Mouse (Mus musculus): ENCODE measurements around the gene Ccdc92. TPM values are rescaled to one million over a fixed set of nuclear protein-coding genes. Genes with fewer than 3 reads are reported as not detected.

Ccdc92 gene
- polyA plus RNA-seq, 1 experiment from 2014 or later: 3.3 TPM

DNA sequence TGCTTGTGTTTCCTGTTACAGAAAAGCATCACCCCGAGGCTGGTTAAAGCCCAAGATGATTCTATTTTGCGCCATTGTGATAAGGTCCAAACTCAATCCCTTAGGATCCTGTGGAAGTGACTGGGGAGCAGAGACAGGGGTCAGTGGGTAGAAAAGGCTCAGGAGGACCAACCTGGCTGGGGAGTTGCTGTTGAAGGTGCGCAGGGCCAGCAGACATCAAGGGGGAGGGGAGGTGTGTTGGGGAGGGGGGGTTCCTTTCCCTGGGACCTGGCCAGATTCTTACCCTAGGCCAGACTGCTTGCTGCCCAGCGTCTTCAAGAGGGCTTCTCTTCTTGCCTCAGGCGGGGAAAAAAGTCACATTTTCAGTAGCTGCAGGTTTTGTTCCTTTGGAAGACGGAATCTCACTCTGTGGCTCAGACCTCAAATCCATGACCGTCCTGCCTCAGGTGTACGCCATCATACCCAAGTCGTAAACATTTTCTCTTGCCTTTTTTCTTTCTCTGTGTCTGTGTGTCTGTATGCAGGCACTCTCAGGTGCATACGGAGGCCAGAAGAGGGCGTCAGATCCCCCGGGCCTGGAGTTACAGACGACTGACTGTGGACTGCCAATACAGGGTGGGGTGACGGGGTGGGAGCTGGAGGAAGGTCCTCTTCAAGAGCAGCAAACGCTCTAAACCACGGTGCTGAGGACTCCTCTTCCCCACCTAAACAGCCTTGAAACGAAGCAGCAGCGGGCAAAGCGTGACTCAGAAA, 38.7 kb upstream of the Ccdc92 start:
- peak; percentile 41 for TF ChIP-seq CTCF (IDR thresholded peaks at IDR 0.05; ENCODE audit: low read depth)
- Histone ChIP-seq H3K27ac (ENCODE audit: low read depth, low read length) (no peak overlapping the region), H3K9ac (ENCODE audit: low read depth, low read length) (no peak overlapping the region)

DNA sequence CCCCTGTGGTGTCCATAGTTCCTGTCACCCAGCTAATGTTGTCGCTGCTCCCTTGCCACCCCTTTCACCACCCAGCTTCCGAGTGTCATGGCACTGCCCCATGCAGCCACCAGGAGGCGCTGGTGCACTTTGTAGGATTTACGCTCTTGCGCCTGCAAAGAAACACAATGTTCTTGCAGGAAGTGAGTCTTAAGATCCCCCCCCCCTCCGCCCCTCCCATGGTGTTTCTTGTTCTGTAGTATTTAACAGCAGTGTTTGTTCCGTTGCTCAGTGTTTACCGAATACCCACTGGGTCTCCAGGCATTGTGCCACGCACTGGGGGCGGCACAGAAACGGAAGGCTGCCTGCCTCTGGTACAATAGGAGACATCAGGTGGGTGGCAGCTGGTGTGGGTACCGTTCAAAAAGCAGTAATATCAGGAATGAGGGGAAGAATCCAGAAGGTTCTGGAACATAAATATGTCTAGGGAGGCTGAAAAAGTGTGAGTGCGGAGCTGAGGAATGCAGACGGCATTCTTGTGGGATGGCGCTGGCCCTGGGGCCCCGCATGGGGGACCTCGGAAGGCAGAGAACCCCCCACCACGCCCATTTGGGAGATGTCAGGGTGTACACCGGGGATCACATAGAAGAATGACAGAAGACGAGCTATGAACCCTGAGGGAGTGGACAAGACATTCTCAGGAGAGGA, 37.9 kb upstream of the Ccdc92 start:
- 18% methylated on average over 20 of the region's 20 CpGs for whole genome bisulfite sequencing
- Histone ChIP-seq H3K4me2 (replicated peaks; ENCODE audit: low read depth) (peak overlapping the region; percentile 61), H3K27me3 (replicated peaks; ENCODE audit: control insufficient read depth, insufficient read depth, low read length) (no peaks in the 10 kb centered on the region), H3K4me1 (replicated peaks; ENCODE audit: control insufficient read depth, insufficient read depth, low read length) (0 out of 2 replicates have a peak, but pooled peaks cover 3% of the 10 kb centered on the region), H3K9ac (ENCODE audit: low read depth, low read length) (no peak overlapping the region), H3K4me3 (ENCODE audit: low read depth, low read length) (peak overlapping the region; percentile 23; the same call in 1 of the 2 replicates), H3K27ac (ENCODE audit: low read depth, low read length) (no peak overlapping the region), H3K9me3 (ENCODE audit: control insufficient read depth) (no peaks in the 10 kb centered on the region), H3K36me3 (ENCODE audit: control insufficient read depth, insufficient read depth) (no peaks in the 10 kb centered on the region)
- TF ChIP-seq CTCF (IDR thresholded peaks at IDR 0.05; ENCODE audit: low read depth): peak; percentile 100
- ATAC-seq: peak; percentile 42

More for the DNA sequence above, 38.7 kb upstream of the Ccdc92 start:
- Histone ChIP-seq H3K4me3 (ENCODE audit: low read depth, low read length) (no peak overlapping the region), H3K4me1 (replicated peaks; ENCODE audit: control insufficient read depth, insufficient read depth, low read length) (0 out of 2 replicates have a peak, but pooled peaks cover 3% of the 10 kb centered on the region), H3K36me3 (ENCODE audit: control insufficient read depth, insufficient read depth) (no peaks in the 10 kb centered on the region), H3K9me3 (ENCODE audit: control insufficient read depth) (no peaks in the 10 kb centered on the region), H3K4me2 (replicated peaks; ENCODE audit: low read depth) (no peak overlapping the region), H3K27me3 (replicated peaks; ENCODE audit: control insufficient read depth, insufficient read depth, low read length) (no peaks in the 10 kb centered on the region)
- 62% methylated on average over 19 of the region's 19 CpGs for WGBS
- no peak for ATAC-seq

- no peak overlapping the region for H3K4me3 ChIP-seq (ENCODE audit: low read depth, low read length)
- H3K27me3 ChIP-seq (replicated peaks; ENCODE audit: control insufficient read depth, insufficient read depth, low read length): no peaks in the 10 kb centered on the region
- 47% methylated on average over 8 of the region's 8 CpGs for WGBS
- H3K9ac ChIP-seq (ENCODE audit: low read depth, low read length): no peak overlapping the region
- no peak for ATAC-seq
- no peaks in the 10 kb centered on the region for H3K9me3 ChIP-seq (ENCODE audit: control insufficient read depth)
- H3K4me2 ChIP-seq (replicated peaks; ENCODE audit: low read depth): no peak overlapping the region
- H3K4me1 ChIP-seq (replicated peaks; ENCODE audit: control insufficient read depth, insufficient read depth, low read length): 0 out of 2 replicates have a peak, but pooled peaks cover 3% of the 10 kb centered on the region
- TF ChIP-seq CTCF (IDR thresholded peaks at IDR 0.05; ENCODE audit: low read depth): no peak
- H3K36me3 ChIP-seq (ENCODE audit: control insufficient read depth, insufficient read depth): no peaks in the 10 kb centered on the region
- no peak overlapping the region for H3K27ac ChIP-seq (ENCODE audit: low read depth, low read length)
These were observed 33.9 kb upstream of the Ccdc92 start for GRCm38 (mm10) chr5:124896135-124896534.

- no peak overlapping the region for H3K9ac ChIP-seq (ENCODE audit: low read depth, low read length)
- H3K27me3 ChIP-seq (replicated peaks; ENCODE audit: control insufficient read depth, insufficient read depth, low read length): no peaks in the 10 kb centered on the region
- TF ChIP-seq CTCF (IDR thresholded peaks at IDR 0.05; ENCODE audit: low read depth): no peak
- H3K4me1 ChIP-seq (replicated peaks; ENCODE audit: control insufficient read depth, insufficient read depth, low read length): no peaks in the 10 kb centered on the region
- no peak overlapping the region for H3K4me3 ChIP-seq (ENCODE audit: low read depth, low read length)
- H3K9me3 ChIP-seq (ENCODE audit: control insufficient read depth): no peaks in the 10 kb centered on the region
- H3K4me2 ChIP-seq (replicated peaks; ENCODE audit: low read depth): no peak overlapping the region
- peaks cover 15% of the 10 kb centered on the region for H3K36me3 ChIP-seq (ENCODE audit: control insufficient read depth, insufficient read depth)
- WGBS: 47% methylated on average over 3 of the region's 3 CpGs
- ATAC-seq: peak; percentile 19; the same call in 1 of the 2 replicates
- H3K27ac ChIP-seq (ENCODE audit: low read depth, low read length): no peak overlapping the region
These were observed 29.7 kb upstream of the Ccdc92 start for GRCm38 (mm10) chr5:124891921-124892370.

DNA sequence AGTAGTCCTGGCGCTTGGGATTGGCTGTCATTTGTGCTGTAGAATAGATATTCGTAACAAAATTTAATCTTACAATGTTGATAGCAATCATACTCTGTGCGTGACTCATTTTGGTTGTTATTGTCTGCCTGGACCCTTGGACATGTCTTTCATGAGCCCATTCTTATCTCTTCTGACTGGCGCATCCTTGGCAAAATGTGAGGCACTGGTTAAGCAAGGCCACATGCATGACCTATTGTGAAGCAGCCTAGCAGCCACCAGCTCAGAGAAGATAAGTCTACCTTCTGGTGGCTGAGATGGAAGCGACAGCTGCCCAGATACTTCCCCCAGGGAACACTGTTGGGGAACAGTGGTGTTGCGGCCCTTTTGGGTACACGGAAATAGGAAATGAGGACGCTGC, 26.4 kb upstream of the Ccdc92 start:
- Histone ChIP-seq H3K36me3 (ENCODE audit: control insufficient read depth, insufficient read depth) (peaks cover 43% of the 10 kb centered on the region), H3K4me3 (ENCODE audit: low read depth, low read length) (no peak overlapping the region), H3K27me3 (replicated peaks; ENCODE audit: control insufficient read depth, insufficient read depth, low read length) (no peaks in the 10 kb centered on the region), H3K9me3 (ENCODE audit: control insufficient read depth) (no peaks in the 10 kb centered on the region), H3K4me1 (replicated peaks; ENCODE audit: control insufficient read depth, insufficient read depth, low read length) (no peaks in the 10 kb centered on the region), H3K27ac (ENCODE audit: low read depth, low read length) (no peak overlapping the region), H3K9ac (ENCODE audit: low read depth, low read length) (no peak overlapping the region), H3K4me2 (replicated peaks; ENCODE audit: low read depth) (no peak overlapping the region)
- ATAC-seq: no peak
- WGBS: 94% methylated on average over 8 of the region's 8 CpGs
- no peak for TF ChIP-seq CTCF (IDR thresholded peaks at IDR 0.05; ENCODE audit: low read depth)

GRCm38 (mm10) chr5:124883877-124884276, 21.7 kb upstream of the Ccdc92 start:
- WGBS: 90% methylated on average over 6 of the region's 6 CpGs
- Histone ChIP-seq H3K27me3 (replicated peaks; ENCODE audit: control insufficient read depth, insufficient read depth, low read length) (no peaks in the 10 kb centered on the region), H3K27ac (ENCODE audit: low read depth, low read length) (no peak overlapping the region), H3K4me3 (ENCODE audit: low read depth, low read length) (no peak overlapping the region), H3K9ac (ENCODE audit: low read depth, low read length) (no peak overlapping the region), H3K4me2 (replicated peaks; ENCODE audit: low read depth) (no peak overlapping the region), H3K4me1 (replicated peaks; ENCODE audit: control insufficient read depth, insufficient read depth, low read length) (no peaks in the 10 kb centered on the region), H3K36me3 (ENCODE audit: control insufficient read depth, insufficient read depth) (peaks cover 44% of the 10 kb centered on the region), H3K9me3 (ENCODE audit: control insufficient read depth) (no peaks in the 10 kb centered on the region)
- ATAC-seq: no peak
- TF ChIP-seq CTCF (IDR thresholded peaks at IDR 0.05; ENCODE audit: low read depth): no peak

Data from intestine, postnatal 0 days (tissue).